Mouse (Mus musculus): ENCODE data around the gene Slc17a5. TPM values are rescaled to one million over a fixed set of nuclear protein-coding genes. Genes with fewer than 3 reads are reported as not detected.
A peak's percentile ranks its signal among the peaks of the same experiment; 100 is the strongest.
"Not testable (repeated sequence)": the region's sequence is repeated elsewhere in the genome, so short reads cannot be mapped to it uniquely, and the experiment has no call there.

The Slc17a5 gene
- polyA plus RNA-seq, 1 experiment = 0.06 TPM

GRCm38 (mm10) chr9:78503223-78504079, 84.4 kb downstream of the Slc17a5 start:
- peaks cover 18% of the 10 kb centered on the region for H3K27me3 ChIP-seq (ENCODE audit: control insufficient read depth)
- H3K4me3 ChIP-seq (replicated peaks) = no peak overlapping the region
- H3K4me1 ChIP-seq (ENCODE audit: control insufficient read depth) = peaks cover 15% of the 10 kb centered on the region
- TF ChIP-seq TAL1 (IDR thresholded peaks at IDR 0.05; ENCODE audit: low read length) (no peak), GATA1 (IDR thresholded peaks at IDR 0.05; ENCODE audit: low read length) (no peak)
- no peaks in the 10 kb centered on the region for H3K36me3 ChIP-seq (ENCODE audit: control insufficient read depth)
- H3K9me3 ChIP-seq (ENCODE audit: control insufficient read depth, low read length) = no peaks in the 10 kb centered on the region

GRCm38 (mm10) chr9:78501284-78501683, 86.6 kb downstream of the Slc17a5 start:
- Histone ChIP-seq H3K36me3 (ENCODE audit: control insufficient read depth) (no peaks in the 10 kb centered on the region), H3K4me1 (ENCODE audit: control insufficient read depth) (peaks cover 6% of the 10 kb centered on the region), H3K27me3 (ENCODE audit: control insufficient read depth) (peaks cover 14% of the 10 kb centered on the region), H3K9me3 (ENCODE audit: control insufficient read depth, low read length) (no peaks in the 10 kb centered on the region), H3K4me3 (replicated peaks) (no peak overlapping the region)
- TF ChIP-seq GATA1 (IDR thresholded peaks at IDR 0.05; ENCODE audit: low read length) (no peak), TAL1 (IDR thresholded peaks at IDR 0.05; ENCODE audit: low read length) (no peak)

DNA sequence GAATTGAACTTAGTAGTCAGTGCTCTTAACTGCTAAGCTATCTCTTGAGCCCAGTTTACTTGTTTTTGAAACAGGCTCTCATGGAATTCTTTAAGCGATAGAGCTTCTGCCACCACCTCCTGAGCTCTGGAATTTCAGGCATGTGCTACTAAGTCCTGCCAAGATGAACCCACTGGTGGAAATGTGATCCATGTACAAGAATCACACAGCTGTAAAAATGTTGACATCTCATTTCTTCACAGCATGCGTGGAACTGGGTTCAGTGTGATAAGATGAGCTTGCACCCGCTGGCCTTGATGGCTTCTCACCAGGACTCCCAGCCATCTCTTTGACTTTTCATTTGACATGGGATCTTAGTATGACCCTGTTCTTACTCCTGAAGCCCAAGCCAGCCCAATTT, 87.5 kb downstream of the Slc17a5 start:
- no peaks in the 10 kb centered on the region; the same call in 1 of the 2 replicates for H3K4me1 ChIP-seq (ENCODE audit: control insufficient read depth)
- no peak overlapping the region for H3K4me3 ChIP-seq (replicated peaks)
- H3K27me3 ChIP-seq (ENCODE audit: control insufficient read depth) = peaks cover 13% of the 10 kb centered on the region
- no peaks in the 10 kb centered on the region for H3K36me3 ChIP-seq (ENCODE audit: control insufficient read depth)
- no peaks in the 10 kb centered on the region for H3K9me3 ChIP-seq (ENCODE audit: control insufficient read depth, low read length)
- TF ChIP-seq GATA1 (IDR thresholded peaks at IDR 0.05; ENCODE audit: low read length) (no peak), TAL1 (IDR thresholded peaks at IDR 0.05; ENCODE audit: low read length) (no peak)

DNA sequence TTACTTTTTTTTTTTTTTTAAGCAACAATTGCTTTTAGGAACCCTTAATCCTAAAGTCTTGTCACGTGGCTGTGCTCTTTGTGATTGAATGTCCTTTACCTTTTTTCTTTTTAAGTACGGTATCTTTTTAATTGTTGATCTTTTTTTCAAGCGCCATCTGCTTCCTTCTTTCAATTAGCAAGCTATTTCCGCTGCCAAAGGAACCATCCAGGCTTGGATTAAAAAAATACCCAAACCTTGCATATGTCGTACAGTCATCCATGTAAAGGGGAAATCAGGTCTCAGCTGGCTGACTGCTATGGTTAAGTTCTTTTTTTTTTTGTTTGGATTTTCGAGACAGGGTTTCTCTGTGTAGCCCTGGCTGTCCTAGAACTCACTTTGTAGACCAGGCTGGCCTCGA, 94.7 kb downstream of the Slc17a5 start:
- no peak for TF ChIP-seq GATA1 (IDR thresholded peaks at IDR 0.05; ENCODE audit: low read length)
- no peak for TF ChIP-seq TAL1 (IDR thresholded peaks at IDR 0.05; ENCODE audit: low read length)
- H3K36me3 ChIP-seq (ENCODE audit: control insufficient read depth) = no peaks in the 10 kb centered on the region
- peaks cover 15% of the 10 kb centered on the region for H3K27me3 ChIP-seq (ENCODE audit: control insufficient read depth)
- no peaks in the 10 kb centered on the region for H3K9me3 ChIP-seq (ENCODE audit: control insufficient read depth, low read length)
- peaks cover 3% of the 10 kb centered on the region; the same call in 1 of the 2 replicates for H3K4me1 ChIP-seq (ENCODE audit: control insufficient read depth)
- no peak overlapping the region for H3K4me3 ChIP-seq (replicated peaks)

DNA sequence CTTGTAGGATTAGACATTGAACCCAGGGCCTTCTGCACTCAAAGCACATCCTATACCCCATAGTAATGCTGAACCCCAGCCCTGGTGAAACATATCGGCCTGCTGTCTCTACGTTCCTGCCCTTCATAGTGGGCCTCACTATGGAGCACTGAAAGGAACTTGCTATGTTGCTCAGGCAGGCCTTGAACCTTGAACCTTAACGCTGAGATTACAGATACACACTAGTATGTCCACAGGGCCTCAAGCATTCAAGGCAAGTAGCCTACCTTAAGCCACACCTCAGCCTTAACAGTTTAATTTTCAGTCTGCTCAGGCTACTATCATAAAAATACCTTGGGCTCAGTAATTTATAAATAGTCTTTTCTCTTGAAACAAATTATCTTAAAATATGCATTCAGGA, 95.6 kb downstream of the Slc17a5 start:
- TF ChIP-seq GATA1 (IDR thresholded peaks at IDR 0.05; ENCODE audit: low read length) = no peak
- no peak for TF ChIP-seq TAL1 (IDR thresholded peaks at IDR 0.05; ENCODE audit: low read length)
- peaks cover 20% of the 10 kb centered on the region for H3K27me3 ChIP-seq (ENCODE audit: control insufficient read depth)
- no peaks in the 10 kb centered on the region for H3K9me3 ChIP-seq (ENCODE audit: control insufficient read depth, low read length)
- no peaks in the 10 kb centered on the region for H3K36me3 ChIP-seq (ENCODE audit: control insufficient read depth)
- peaks cover 3% of the 10 kb centered on the region; the same call in 1 of the 2 replicates for H3K4me1 ChIP-seq (ENCODE audit: control insufficient read depth)
- no peak overlapping the region for H3K4me3 ChIP-seq (replicated peaks)

GRCm38 (mm10) chr9:78491169-78491568, 96.7 kb downstream of the Slc17a5 start:
- Histone ChIP-seq H3K4me3 (replicated peaks) (no peak overlapping the region), H3K27me3 (ENCODE audit: control insufficient read depth) (peaks cover 20% of the 10 kb centered on the region), H3K9me3 (ENCODE audit: control insufficient read depth, low read length) (no peaks in the 10 kb centered on the region), H3K4me1 (ENCODE audit: control insufficient read depth) (peaks cover 3% of the 10 kb centered on the region; the same call in 1 of the 2 replicates), H3K36me3 (ENCODE audit: control insufficient read depth) (no peaks in the 10 kb centered on the region)
- no peak for TF ChIP-seq GATA1 (IDR thresholded peaks at IDR 0.05; ENCODE audit: low read length)
- TF ChIP-seq TAL1 (IDR thresholded peaks at IDR 0.05; ENCODE audit: low read length) = no peak

- TF ChIP-seq TAL1 (IDR thresholded peaks at IDR 0.05; ENCODE audit: low read length) (no peak), GATA1 (IDR thresholded peaks at IDR 0.05; ENCODE audit: low read length) (no peak)
- Histone ChIP-seq H3K4me3 (replicated peaks) (peak within 1 kb of the TSS; percentile 38), H3K9me3 (ENCODE audit: control insufficient read depth, low read length) (no peaks in the 10 kb centered on the region), H3K36me3 (ENCODE audit: control insufficient read depth) (no peaks in the 10 kb centered on the region), H3K4me1 (ENCODE audit: control insufficient read depth) (peaks cover 3% of the 10 kb centered on the region; the same call in 1 of the 2 replicates), H3K27me3 (ENCODE audit: control insufficient read depth) (peaks cover 18% of the 10 kb centered on the region)
Measured at GRCm38 (mm10) chr9:78488890-78489420, 98.9 kb downstream of the Slc17a5 start, which contains the start of gene Eef1a1. Eef1a1 (minus strand) TSS chr9:78489151.

- H3K9me3 ChIP-seq (ENCODE audit: control insufficient read depth, low read length); H3K4me3 ChIP-seq (replicated peaks); H3K4me1 ChIP-seq (ENCODE audit: control insufficient read depth); H3K36me3 ChIP-seq (ENCODE audit: control insufficient read depth): not testable (repeated sequence)
- peaks cover 18% of the 10 kb centered on the region for H3K27me3 ChIP-seq (ENCODE audit: control insufficient read depth)
Measured at GRCm38 (mm10) chr9:78488021-78488420, 99.8 kb downstream of the Slc17a5 start.

Other genes starting within 250 kb of the Slc17a5 start
- not detected in 2 replicates for gene Gsta2, start 232.3 kb downstream of the Slc17a5 start, polyA plus RNA-seq (2012)
- gene Dppa5a, start 219.9 kb downstream of the Slc17a5 start, polyA plus RNA-seq (2012) = not detected in 2 replicates
- not detected in 2 replicates for gene Ooep, start 209.3 kb downstream of the Slc17a5 start, polyA plus RNA-seq (2012)
- gene Ddx43, start 192.3 kb downstream of the Slc17a5 start, polyA plus RNA-seq (2012) = not detected in 2 replicates
- gene Cgas, start 144.8 kb downstream of the Slc17a5 start, polyA plus RNA-seq (2012) = 0.05 TPM in 1 of 2 replicates, not detected in the other
- 0.94 and 1.1 TPM in 2 replicates for gene Mto1, start 139.8 kb downstream of the Slc17a5 start, polyA plus RNA-seq (2012)
- gene Gm17324, start 139.3 kb downstream of the Slc17a5 start, polyA plus RNA-seq (2012) = 0.15 and 0.23 TPM in 2 replicates
- gene Eef1a1, start 98.9 kb downstream of the Slc17a5 start, polyA plus RNA-seq (2012) = 47.9 and 54.8 TPM in 2 replicates
- gene Cd109, start 27.5 kb upstream of the Slc17a5 start, polyA plus RNA-seq (2012) = not detected in 2 replicates

Data from erythroblast, embryonic 14.5 days (primary cell).